Mouse (Mus musculus): Measurements from ENCODE around the gene Frmd4b.

GRCm38 (mm10) chr6:97429688-97430343 is 187.5 kb downstream of the Frmd4b start:
- TF ChIP-seq CTCF (IDR thresholded peaks at IDR 0.05; ENCODE audit: insufficient read depth, low read length) (no peak), POLR2A (IDR thresholded peaks at IDR 0.05; ENCODE audit: borderline replicate concordance, extremely low read depth, low read depth, low read length) (no peak)
